Mouse (Mus musculus): ENCODE results near the gene Ahctf1.

GRCm38 (mm10) chr1:179704150-179704549 lies 99.3 kb downstream of the Ahctf1 start:
- TF ChIP-seq POLR2A (IDR thresholded peaks at IDR 0.05; ENCODE audit: low read depth, low read length), result no peak
- no peak for TF ChIP-seq TCF12 (IDR thresholded peaks at IDR 0.05; ENCODE audit: low read depth, low read length)
- TF ChIP-seq RAD21 (IDR thresholded peaks at IDR 0.05; ENCODE audit: low read depth, low read length), result no peak
- TF ChIP-seq CTCF (conservative IDR thresholded peaks at IDR 0.05 in 1 of 2, IDR thresholded peaks at IDR 0.05 in 1 of 2; ENCODE audit: low read depth in 2 of 2, low read length in 2 of 2), result no peak
- no peak for TF ChIP-seq EP300 (IDR thresholded peaks at IDR 0.05; ENCODE audit: low read length)
- no peak for TF ChIP-seq ZC3H11A (IDR thresholded peaks at IDR 0.05; ENCODE audit: low read depth, low read length)
- TF ChIP-seq USF2 (conservative IDR thresholded peaks at IDR 0.05; ENCODE audit: low read depth, low read length), result no peak
- no peak for TF ChIP-seq MXI1 (IDR thresholded peaks at IDR 0.05; ENCODE audit: low read depth, low read length)
